Mouse (Mus musculus): ENCODE results near the gene Gpnmb. TPM values are rescaled to one million over a fixed set of nuclear protein-coding genes. Genes with fewer than 3 reads are reported as not detected.
A peak's percentile ranks its signal among the peaks of the same experiment; 100 is the strongest.

The Gpnmb gene
- polyA plus RNA-seq, 1 experiment from 2014 or later: 0.66 TPM

DNA sequence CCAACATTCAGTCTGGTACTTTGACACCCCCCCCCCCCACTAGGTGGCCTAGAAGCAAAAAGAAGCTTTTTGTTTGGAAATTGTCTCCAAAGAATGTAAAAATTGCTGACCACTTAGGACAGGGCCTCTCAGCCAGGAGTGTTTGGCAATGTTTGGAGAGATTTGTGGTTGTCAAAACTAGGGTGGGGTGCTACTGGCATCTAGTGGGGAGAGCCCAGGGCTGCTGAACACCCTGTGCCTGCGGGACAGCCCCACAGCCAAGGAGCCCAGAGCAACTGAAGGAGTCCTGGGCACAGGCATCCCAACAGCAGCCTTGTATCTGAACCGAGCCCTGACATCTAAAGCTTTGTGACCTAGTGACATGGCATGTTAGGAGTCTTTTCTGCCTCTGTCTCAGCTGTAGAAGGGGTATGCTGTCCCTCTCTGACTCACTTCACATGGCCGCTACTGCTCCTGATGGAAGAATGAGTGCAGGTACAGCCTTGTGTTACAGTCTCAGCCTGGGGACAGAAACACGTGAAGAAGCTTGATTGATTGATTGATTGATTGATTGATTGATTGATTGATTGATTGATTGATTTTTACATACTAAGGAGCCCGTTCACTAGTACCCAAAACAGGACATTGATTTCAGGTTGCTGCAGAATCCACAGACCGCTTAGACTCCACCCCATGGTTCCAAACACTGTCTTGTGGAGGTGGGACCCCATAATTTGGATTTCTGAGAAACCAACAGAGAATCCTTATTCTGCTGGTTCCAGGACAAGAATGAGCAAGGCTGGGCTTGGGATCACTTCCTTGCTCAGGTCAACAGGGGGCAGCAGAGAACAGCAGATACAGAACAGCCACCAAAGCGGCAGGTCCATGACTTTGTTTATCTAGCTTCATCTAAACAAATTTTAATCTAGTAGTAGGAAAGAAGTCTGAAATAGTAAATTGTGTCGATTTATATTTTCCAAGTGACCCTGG lies 21.0 kb downstream of the Gpnmb start:
- Histone ChIP-seq H3K9me3 (no peaks in the 10 kb centered on the region), H3K4me2 (no peak overlapping the region), H3K27me3 (replicated peaks) (no peaks in the 10 kb centered on the region), H3K4me1 (no peaks in the 10 kb centered on the region), H3K4me3 (no peak overlapping the region), H3K9ac (no peak overlapping the region), H3K36me3 (no peaks in the 10 kb centered on the region), H3K27ac (replicated peaks) (no peak overlapping the region)
- 33% methylated on average over 8 of the region's 8 CpGs for WGBS
- ATAC-seq (ENCODE audit: extremely low read depth, insufficient number of reproducible peaks, low FRiP score, low TSS enrichment): no peak

DNA sequence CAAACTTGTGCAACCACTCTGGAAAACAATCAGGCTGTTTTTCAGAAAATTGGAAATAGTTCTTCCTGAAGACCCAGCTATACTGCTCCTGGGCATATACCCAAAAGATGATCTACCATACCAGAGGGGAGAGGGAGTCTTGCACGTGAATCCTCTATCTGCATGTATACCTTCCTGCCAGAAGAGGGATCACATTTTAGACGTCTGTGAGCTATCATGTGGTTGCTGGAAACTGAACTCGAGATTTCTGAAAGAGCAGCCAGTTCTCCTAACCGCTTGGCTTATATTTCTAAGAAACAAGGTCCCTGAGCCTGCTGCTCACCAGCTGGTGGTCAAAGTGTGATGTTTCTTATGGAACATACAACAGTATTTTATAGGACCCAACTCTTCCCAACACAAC lies 32.0 kb downstream of the Gpnmb start:
- Histone ChIP-seq H3K4me3 (no peak overlapping the region), H3K27me3 (replicated peaks) (no peaks in the 10 kb centered on the region), H3K9me3 (no peaks in the 10 kb centered on the region), H3K36me3 (no peaks in the 10 kb centered on the region), H3K27ac (replicated peaks) (no peak overlapping the region), H3K9ac (no peak overlapping the region), H3K4me2 (no peak overlapping the region), H3K4me1 (peaks cover 4% of the 10 kb centered on the region)
- ATAC-seq (ENCODE audit: extremely low read depth, insufficient number of reproducible peaks, low FRiP score, low TSS enrichment): no peak
- WGBS: 32% methylated on average over 4 of the region's 4 CpGs

DNA sequence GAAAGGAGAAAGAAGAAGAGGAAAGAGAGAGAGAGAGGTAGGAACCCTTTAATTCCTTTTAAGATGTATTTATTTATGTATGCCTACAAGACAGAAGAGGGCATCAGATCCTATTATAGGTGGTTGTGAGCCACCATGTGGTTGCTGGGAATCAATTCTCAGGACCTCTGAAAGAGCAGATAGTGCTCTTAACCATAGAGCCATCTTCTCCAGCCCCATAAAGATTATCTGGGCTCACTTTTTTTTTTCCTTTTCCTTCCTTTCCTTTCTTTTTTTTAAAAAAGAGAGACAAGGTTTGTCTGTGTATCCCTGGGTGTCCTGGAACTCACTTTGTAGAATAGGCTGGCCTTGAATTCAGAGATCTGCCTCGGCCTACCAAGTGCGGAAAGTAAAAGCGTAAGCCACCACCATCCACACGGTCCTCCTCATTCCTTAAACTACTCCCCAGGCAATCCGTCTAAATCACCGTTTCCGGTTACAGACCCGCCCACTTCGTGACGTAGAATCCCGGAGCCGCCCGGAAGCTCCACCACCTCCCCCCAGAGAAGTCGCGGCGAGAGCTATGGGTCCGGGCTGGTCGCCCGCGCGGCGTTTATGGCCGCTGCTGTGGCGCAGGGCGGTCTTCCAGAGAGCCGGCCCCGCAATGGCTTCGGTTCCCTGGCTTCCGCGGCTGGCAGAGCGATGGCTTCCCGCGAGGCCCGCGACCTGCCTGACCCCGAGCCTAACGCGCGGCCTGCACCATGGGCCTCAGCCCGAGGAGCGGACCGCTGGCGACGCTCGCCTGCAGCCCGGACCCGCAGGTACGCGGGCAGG lies 37.2 kb downstream of the Gpnmb start, which contains the start of gene Malsu1:
Gene Malsu1 (plus strand): TSS at position 492 of the 813 bp plus-strand sequence.
- Histone ChIP-seq H3K4me2 (peak within 1 kb of the TSS; percentile 88), H3K4me3 (peak within 1 kb of the TSS; percentile 99), H3K9ac (peak within 1 kb of the TSS; percentile 97), H3K27me3 (replicated peaks) (no peaks in the 10 kb centered on the region), H3K9me3 (no peaks in the 10 kb centered on the region), H3K36me3 (no peaks in the 10 kb centered on the region), H3K27ac (replicated peaks) (peak within 1 kb of the TSS; percentile 82), H3K4me1 (peaks cover 14% of the 10 kb centered on the region)
- peak; percentile 91 for ATAC-seq (ENCODE audit: extremely low read depth, insufficient number of reproducible peaks, low FRiP score, low TSS enrichment)
- under 1% methylated on average over 49 of the region's 49 CpGs for WGBS

DNA sequence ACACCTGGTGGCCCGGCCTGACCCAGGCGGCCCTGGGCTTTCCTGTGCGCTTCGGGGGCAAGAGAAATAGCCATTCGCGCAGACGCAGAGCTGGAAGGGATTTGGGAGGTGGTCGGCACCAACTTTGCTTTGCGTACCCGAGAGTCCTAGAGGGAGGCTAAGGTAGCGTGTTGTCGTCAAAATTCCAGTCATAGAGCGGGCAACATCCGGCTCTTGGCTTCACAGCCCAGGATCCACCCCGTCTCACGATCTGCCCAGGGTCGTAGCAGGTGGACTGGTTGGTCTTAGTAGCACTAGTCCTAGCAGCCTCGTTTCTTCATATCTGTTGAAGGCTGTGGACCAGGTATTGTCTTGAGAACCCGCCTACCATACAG lies 37.8 kb downstream of the Gpnmb start:
- no peaks in the 10 kb centered on the region for H3K27me3 ChIP-seq (replicated peaks)
- H3K4me3 ChIP-seq: peak overlapping the region; percentile 99
- 0 out of 2 replicates have a peak, but pooled peaks have one; percentile 7 for ATAC-seq (ENCODE audit: extremely low read depth, insufficient number of reproducible peaks, low FRiP score, low TSS enrichment)
- H3K4me1 ChIP-seq: peaks cover 14% of the 10 kb centered on the region
- no peaks in the 10 kb centered on the region for H3K9me3 ChIP-seq
- H3K4me2 ChIP-seq: peak overlapping the region; percentile 88
- no peaks in the 10 kb centered on the region for H3K36me3 ChIP-seq
- WGBS: under 1% methylated on average over 19 of the region's 19 CpGs
- H3K9ac ChIP-seq: peak overlapping the region; percentile 97
- peak overlapping the region; percentile 82 for H3K27ac ChIP-seq (replicated peaks)

DNA sequence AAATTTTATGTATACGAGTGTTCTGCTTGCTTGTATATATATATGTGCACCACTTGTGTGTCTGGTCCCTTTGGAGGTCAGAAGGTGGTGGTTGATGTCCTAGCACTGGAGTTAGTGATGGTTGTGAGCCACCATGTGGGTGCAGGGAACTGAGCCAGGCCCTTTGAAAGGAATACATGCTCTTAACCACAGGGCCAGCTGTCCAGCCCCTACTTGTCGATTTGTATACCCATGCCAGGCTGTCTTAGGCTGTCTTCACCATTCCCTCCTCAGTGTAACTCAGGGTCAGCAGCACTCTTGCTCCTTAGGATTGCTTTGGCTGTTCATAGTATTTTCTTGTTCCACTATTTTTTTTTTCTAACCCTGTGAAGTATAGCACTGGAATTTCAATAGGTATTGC lies 41.5 kb downstream of the Gpnmb start:
- H3K9me3 ChIP-seq: no peaks in the 10 kb centered on the region
- no peak overlapping the region for H3K4me3 ChIP-seq
- 73% methylated on average over 2 of the region's 2 CpGs for WGBS
- no peak overlapping the region for H3K4me2 ChIP-seq
- ATAC-seq (ENCODE audit: extremely low read depth, insufficient number of reproducible peaks, low FRiP score, low TSS enrichment): no peak
- peaks cover 12% of the 10 kb centered on the region for H3K36me3 ChIP-seq
- no peak overlapping the region for H3K27ac ChIP-seq (replicated peaks)
- H3K27me3 ChIP-seq (replicated peaks): no peaks in the 10 kb centered on the region
- H3K9ac ChIP-seq: no peak overlapping the region
- H3K4me1 ChIP-seq: peaks cover 13% of the 10 kb centered on the region

DNA sequence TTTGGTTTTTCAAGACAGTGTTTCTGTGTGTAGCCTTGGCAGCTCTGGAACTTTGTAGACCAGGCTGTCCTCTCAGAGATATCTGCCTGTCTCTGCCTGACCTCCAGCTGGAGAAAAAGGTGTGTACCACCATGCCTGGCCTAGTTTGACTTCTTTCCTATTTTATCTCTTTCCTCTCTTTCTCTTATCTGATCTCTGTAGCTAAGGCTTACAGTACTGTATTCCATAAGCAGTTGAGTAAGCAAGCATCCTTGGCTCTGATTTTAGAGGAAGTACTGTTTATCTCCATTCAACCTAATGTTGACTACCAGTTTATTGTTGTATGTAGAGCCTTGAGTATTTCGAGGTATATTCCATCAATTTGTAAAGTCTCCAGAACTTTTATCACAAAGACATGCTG lies 43.0 kb downstream of the Gpnmb start:
- Histone ChIP-seq H3K27me3 (replicated peaks) (no peaks in the 10 kb centered on the region), H3K36me3 (peaks cover 26% of the 10 kb centered on the region)
- WGBS: 84% methylated on average over 1 of the region's 1 CpGs

DNA sequence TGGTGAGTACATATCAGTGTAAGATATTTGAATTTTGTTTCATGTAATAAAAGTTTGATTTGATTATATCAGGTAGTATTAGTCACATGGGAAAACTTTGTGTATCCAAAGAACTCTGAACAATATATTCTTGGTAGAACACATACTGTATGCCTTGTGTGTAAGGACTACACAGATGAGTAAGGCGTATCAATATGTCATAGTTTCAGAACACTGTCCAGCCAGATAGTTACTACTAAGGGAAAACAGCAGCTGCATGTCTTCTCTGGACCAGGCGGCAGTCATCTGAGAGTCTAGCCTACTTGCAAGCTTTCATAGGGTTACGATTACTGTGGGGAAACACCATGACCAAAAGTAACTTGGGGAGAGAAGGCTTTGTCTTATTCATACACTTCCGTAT lies 46.7 kb downstream of the Gpnmb start:
- no peak overlapping the region for H3K27ac ChIP-seq (replicated peaks)
- WGBS: 82% methylated on average over 4 of the region's 4 CpGs
- H3K9ac ChIP-seq: no peak overlapping the region
- H3K4me1 ChIP-seq: no peaks in the 10 kb centered on the region
- no peaks in the 10 kb centered on the region for H3K27me3 ChIP-seq (replicated peaks)
- no peak overlapping the region for H3K4me3 ChIP-seq
- no peak for ATAC-seq (ENCODE audit: extremely low read depth, insufficient number of reproducible peaks, low FRiP score, low TSS enrichment)
- H3K36me3 ChIP-seq: peaks cover 61% of the 10 kb centered on the region
- no peaks in the 10 kb centered on the region for H3K9me3 ChIP-seq
- no peak overlapping the region for H3K4me2 ChIP-seq

More for the DNA sequence above, 43.0 kb downstream of the Gpnmb start:
- H3K27ac ChIP-seq (replicated peaks): no peak overlapping the region
- H3K4me1 ChIP-seq: peaks cover 9% of the 10 kb centered on the region
- H3K4me2 ChIP-seq: no peak overlapping the region
- no peak overlapping the region for H3K4me3 ChIP-seq
- no peak overlapping the region for H3K9ac ChIP-seq
- no peak for ATAC-seq (ENCODE audit: extremely low read depth, insufficient number of reproducible peaks, low FRiP score, low TSS enrichment)
- H3K9me3 ChIP-seq: no peaks in the 10 kb centered on the region

DNA sequence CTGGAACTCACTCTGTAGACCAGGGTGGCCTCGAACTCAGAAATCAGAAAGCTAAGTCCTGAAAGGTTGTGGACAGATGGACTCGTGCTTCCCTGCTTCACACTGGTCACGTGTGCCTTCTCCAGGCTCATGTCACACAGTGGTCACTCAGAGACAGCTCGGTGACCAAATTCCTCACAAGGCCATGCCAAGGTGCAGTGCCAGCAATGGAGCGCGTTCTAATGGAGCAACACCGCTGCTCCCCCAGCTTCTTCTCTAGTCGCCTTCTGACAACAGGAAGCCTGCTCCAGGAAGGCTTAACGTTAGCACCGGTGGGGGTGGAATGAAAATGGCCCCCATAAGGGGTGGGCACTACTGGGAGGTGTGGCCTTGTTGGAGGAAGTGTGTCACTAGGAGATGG lies 58.6 kb downstream of the Gpnmb start:
- no peak overlapping the region for H3K27ac ChIP-seq (replicated peaks)
- ATAC-seq (ENCODE audit: extremely low read depth, insufficient number of reproducible peaks, low FRiP score, low TSS enrichment): no peak
- H3K36me3 ChIP-seq: peaks cover 59% of the 10 kb centered on the region
- no peaks in the 10 kb centered on the region for H3K27me3 ChIP-seq (replicated peaks)
- H3K4me3 ChIP-seq: no peak overlapping the region
- H3K4me2 ChIP-seq: no peak overlapping the region
- H3K9ac ChIP-seq: no peak overlapping the region
- WGBS: 85% methylated on average over 10 of the region's 10 CpGs
- H3K9me3 ChIP-seq: no peaks in the 10 kb centered on the region
- peaks cover 50% of the 10 kb centered on the region for H3K4me1 ChIP-seq

DNA sequence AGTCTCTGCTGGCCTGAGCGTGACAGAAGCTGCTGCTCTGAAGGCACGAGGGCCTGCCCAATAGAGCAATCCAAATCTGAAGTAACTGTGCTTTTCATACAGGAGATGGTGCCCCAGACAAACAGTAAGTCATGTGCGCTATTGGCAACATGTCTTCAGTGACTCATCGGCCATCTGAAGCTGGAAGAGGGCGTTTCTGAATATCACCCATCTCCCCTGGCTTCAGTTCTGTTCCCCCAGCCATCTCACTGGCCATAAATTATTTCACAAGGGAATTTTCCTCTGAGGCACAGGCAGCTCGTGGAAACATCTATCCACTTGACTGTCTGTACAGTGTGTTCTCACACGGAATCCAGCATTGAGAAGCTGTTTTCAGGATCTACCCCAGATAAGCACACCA lies 60.1 kb downstream of the Gpnmb start:
- no peak for ATAC-seq (ENCODE audit: extremely low read depth, insufficient number of reproducible peaks, low FRiP score, low TSS enrichment)
- peak overlapping the region; percentile 89 for H3K27ac ChIP-seq (replicated peaks)
- H3K4me2 ChIP-seq: peak overlapping the region; percentile 57

DNA sequence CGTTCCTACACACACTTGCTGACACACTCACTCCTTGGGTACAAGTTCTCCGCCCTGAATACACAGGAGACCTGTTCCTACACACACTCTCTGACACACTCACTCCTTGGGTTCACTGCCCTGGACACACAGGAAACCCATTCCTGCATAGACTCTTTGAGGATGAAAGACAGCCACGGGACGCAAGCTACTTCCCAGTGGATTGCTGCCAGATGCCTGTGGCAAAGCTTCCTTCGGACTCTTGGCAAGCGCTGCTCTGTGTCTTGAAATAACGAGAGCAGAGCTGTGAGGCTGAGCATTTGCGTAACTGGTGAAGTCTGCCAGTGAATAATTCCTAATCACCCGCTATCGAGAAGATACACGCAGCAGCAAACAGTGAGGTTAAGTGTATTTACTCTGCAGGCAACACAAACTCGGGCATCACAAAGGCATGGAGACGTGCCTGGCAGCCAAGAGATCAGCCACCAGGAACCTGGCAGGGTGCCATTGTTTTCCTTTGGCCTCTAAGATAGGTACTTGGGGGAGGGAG lies 60.7 kb downstream of the Gpnmb start:
- H3K27me3 ChIP-seq (replicated peaks): no peaks in the 10 kb centered on the region
- no peaks in the 10 kb centered on the region for H3K9me3 ChIP-seq
- peak overlapping the region; percentile 28 for H3K9ac ChIP-seq
- H3K4me1 ChIP-seq: peaks cover 68% of the 10 kb centered on the region
- H3K4me2 ChIP-seq: peak overlapping the region; percentile 57
- 27% methylated on average over 13 of the region's 13 CpGs for whole genome bisulfite sequencing
- peak; percentile 48; the same call in 1 of the 2 replicates for ATAC-seq (ENCODE audit: extremely low read depth, insufficient number of reproducible peaks, low FRiP score, low TSS enrichment)
- H3K4me3 ChIP-seq: peak overlapping the region; percentile 12; the same call in 1 of the 2 replicates
- H3K27ac ChIP-seq (replicated peaks): peak overlapping the region; percentile 89
- peaks cover 39% of the 10 kb centered on the region for H3K36me3 ChIP-seq

More for the DNA sequence above, 60.1 kb downstream of the Gpnmb start:
- H3K9ac ChIP-seq: peak overlapping the region; percentile 28
- H3K36me3 ChIP-seq: peaks cover 44% of the 10 kb centered on the region
- no peak overlapping the region for H3K4me3 ChIP-seq
- 61% methylated on average over 7 of the region's 7 CpGs for WGBS
- H3K27me3 ChIP-seq (replicated peaks): no peaks in the 10 kb centered on the region
- H3K9me3 ChIP-seq: no peaks in the 10 kb centered on the region
- H3K4me1 ChIP-seq: peaks cover 64% of the 10 kb centered on the region

DNA sequence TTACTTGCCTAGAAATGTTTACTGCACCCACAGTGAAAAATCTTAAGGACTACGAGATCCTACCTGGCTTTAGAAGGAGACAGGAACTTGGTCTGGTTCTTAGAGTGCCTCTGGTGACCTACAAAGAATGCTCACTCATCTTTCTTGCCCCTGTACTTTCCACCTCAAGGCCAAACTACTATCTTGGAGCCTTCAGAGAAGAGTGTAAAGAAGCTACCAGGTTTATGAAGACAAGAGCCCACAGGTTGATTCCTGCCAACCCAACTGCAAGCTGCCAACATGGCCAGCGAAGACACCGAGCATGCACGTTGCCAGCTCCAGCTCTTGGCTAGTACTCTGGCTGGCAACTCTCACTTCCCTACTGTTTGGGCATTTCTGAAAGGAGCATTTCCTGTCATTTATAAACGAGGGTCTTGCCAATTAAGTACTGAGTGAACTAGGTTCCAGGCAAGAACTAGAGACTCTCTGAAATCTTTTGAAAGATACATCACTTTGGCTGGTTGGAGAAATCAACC lies 61.3 kb downstream of the Gpnmb start:
- Histone ChIP-seq H3K4me1 (peaks cover 68% of the 10 kb centered on the region), H3K9ac (0 out of 2 replicates have a peak overlapping the region, but pooled peaks have one; percentile 10), H3K27ac (replicated peaks) (peak overlapping the region; percentile 89), H3K36me3 (peaks cover 39% of the 10 kb centered on the region), H3K9me3 (no peaks in the 10 kb centered on the region), H3K4me3 (no peak overlapping the region), H3K27me3 (replicated peaks) (no peaks in the 10 kb centered on the region), H3K4me2 (peak overlapping the region; percentile 57)
- no peak for ATAC-seq (ENCODE audit: extremely low read depth, insufficient number of reproducible peaks, low FRiP score, low TSS enrichment)
- 73% methylated on average over 5 of the region's 5 CpGs for WGBS
